Mouse (Mus musculus) adrenal gland, postnatal 36 days (tissue): ENCODE data around the gene Nipal1. TPM values are rescaled to one million over a fixed set of nuclear protein-coding genes. Genes with fewer than 3 reads are reported as not detected.

Experiments
- total RNA-seq, 2 experiments: library from RNA; stranded (reverse); gene quantifications; 2 replicates each; pipeline ENCODE4 v1.2.3; 2021

The Nipal1 gene
- total RNA-seq, 2 experiments from 2014 or later: 0.53 to 0.79 TPM

Other genes with a start within 250 kb of the Nipal1 start
- under 1 TPM in 1 of 2 experiments, not detected in 1; 0.13 TPM for gene Corin, start 143.3 kb upstream of the Nipal1 start, total RNA-seq
- 10 to 100 TPM; 11.9 to 16.7 TPM for gene Nfxl1, start 88.1 kb upstream of the Nipal1 start, total RNA-seq
- under 1 TPM in 1 of 2 experiments, not detected in 1; 0.16 TPM for gene Zar1, start 66.5 kb upstream of the Nipal1 start, total RNA-seq
- 1 to 10 TPM in 1 of 2 experiments, under 1 TPM in 1; 0.83 to 1.3 TPM for gene Gm5868, start 60.2 kb upstream of the Nipal1 start, total RNA-seq
- gene Cnga1, start 3.5 kb upstream of the Nipal1 start, total RNA-seq: not detected
- under 1 TPM; 0.10 TPM for gene Txk, start 105.0 kb downstream of the Nipal1 start, total RNA-seq
- gene Tec, start 220.7 kb downstream of the Nipal1 start, total RNA-seq: 1 to 10 TPM; 2.2 to 3.2 TPM